Comparison of ENCODE assay signal across 15 mouse cellular contexts in genomic region chr13:24453737-24454136, GRCm38 (mm10).
A peak's percentile ranks its signal among the peaks of the same experiment; 100 is the strongest.
DNase-seq lines count a peak whose midpoint lies in the region.
"Had no signal": no experiment of that assay in that cellular context is flagged by ENCODE, and none has a peak within 500 bp of the region (broad histone marks: within the 10 kb centered on the region; RNA-seq: fewer than 3 reads in every experiment).

No protein-coding gene starts in this region.

- peak; percentile 13 for DNase-seq in adrenal gland, postnatal 25 days
- no peak for DNase-seq in adrenal gland, postnatal 14 days
- DNase-seq in heart, adult 11 months, result peak; percentile 42
- no peak for DNase-seq in heart, postnatal 36 days
- DNase-seq in right cerebral cortex, postnatal 25 days, result peak; percentile 24
- no peak for DNase-seq in right cerebral cortex, postnatal 36 days (ENCODE audit: low spot score in 2 of 2)
- DNase-seq in brain, adult 2 months (ENCODE audit: low read depth, low spot score), result peak; percentile 56
- no peak for DNase-seq in cerebellum, adult 11 months
- DNase-seq: cerebellum, adult 2 months; cerebellum, postnatal 10 days; embryo, embryonic 11 days; gastrocnemius, postnatal 36 days; heart, adult 2 months; heart, postnatal 14 days; kidney, adult 9 months had no signal

- intact Hi-C loops in heart, postnatal 36 days (cut with DNase I), result no loop called here

Comparison
In these comparisons a context has a peak if more than half of its experiments do, and no peak if none do; other contexts are left out.
1. DNase-seq: peak in adrenal gland, postnatal 25 days (single experiment), heart, adult 11 months (single experiment), right cerebral cortex, postnatal 25 days (single experiment) and brain, adult 2 months (single experiment); none in adrenal gland, postnatal 14 days (single experiment), heart, postnatal 36 days (0 of 2), right cerebral cortex, postnatal 36 days (0 of 2) and cerebellum, adult 11 months (single experiment).